In the genomic region with DNA sequence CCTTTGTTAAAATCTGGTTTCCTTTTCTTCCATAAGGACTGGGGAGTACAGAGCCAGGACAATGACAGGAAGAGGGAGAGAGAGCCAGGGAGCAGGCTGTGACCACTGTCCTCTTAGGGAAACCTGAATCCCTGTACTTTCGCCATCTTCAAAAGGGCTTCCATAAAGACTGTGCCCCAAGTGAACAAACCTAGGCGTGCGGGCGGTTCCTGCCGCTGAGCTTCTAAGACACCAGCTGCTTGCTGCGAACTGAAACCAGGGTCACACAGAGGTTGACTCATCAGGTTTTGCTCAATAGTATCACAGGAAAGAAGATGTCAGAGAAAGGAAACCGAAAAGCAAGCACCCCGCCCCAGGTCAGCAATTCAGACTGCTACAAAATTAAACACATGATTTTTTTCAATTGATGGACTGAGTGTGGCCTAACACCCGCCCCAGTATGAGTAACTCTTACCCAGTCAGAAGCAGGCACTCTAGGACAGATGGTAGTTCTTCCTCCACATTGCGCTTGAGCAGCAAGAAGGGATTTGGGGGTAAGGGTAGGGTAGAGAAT, we compare ENCODE assay signal across 8 mouse cellular contexts. TPM values are rescaled to one million over a fixed set of nuclear protein-coding genes. Genes with fewer than 3 reads are reported as not detected.
A peak's percentile ranks its signal among the peaks of the same experiment; 100 is the strongest.
DNase-seq lines count a peak whose midpoint lies in the region; ATAC-seq and TF ChIP-seq lines count a peak whose summit lies in the region.

No protein-coding gene starts in this region.

- DNase-seq in layer of hippocampus, adult 11-12 months (ENCODE audit: low spot score), result peak; percentile 31
- no peak for DNase-seq in layer of hippocampus, adult 2 months (ENCODE audit: low spot score in 2 of 2)
- no peak for DNase-seq in cerebellum, postnatal 4 days (ENCODE audit: low spot score in 2 of 2)
- DNase-seq in midbrain, embryonic 11.5 days (ENCODE audit: low spot score, missing footprints), result no peak

- TF ChIP-seq CTCF in layer of hippocampus, adult 2 months (conservative IDR thresholded peaks at IDR 0.05), result no peak

- H3K4me2 ChIP-seq in kidney, embryonic 15.5 days, result no peak overlapping the region
- no peak overlapping the region for H3K4me2 ChIP-seq in midbrain, embryonic 11.5 days

- WGBS in kidney, embryonic 15.5 days, result 50% methylated on average over 10 of the region's 10 CpGs
- WGBS in midbrain, embryonic 11.5 days, result 85% methylated on average over 10 of the region's 10 CpGs

- H3K4me3 ChIP-seq in layer of hippocampus, adult 2 months, result no peak overlapping the region
- H3K4me3 ChIP-seq in kidney, embryonic 15.5 days (replicated peaks), result no peak overlapping the region
- H3K4me3 ChIP-seq in midbrain, embryonic 11.5 days (ENCODE audit: low read depth, low read length), result no peak overlapping the region

- no peaks in the 10 kb centered on the region for H3K36me3 ChIP-seq in kidney, embryonic 15.5 days
- H3K36me3 ChIP-seq in midbrain, embryonic 11.5 days (ENCODE audit: control insufficient read depth, insufficient read depth, low read length), result no peaks in the 10 kb centered on the region

- no peaks in the 10 kb centered on the region for H3K4me1 ChIP-seq in kidney, embryonic 15.5 days
- H3K4me1 ChIP-seq in midbrain, embryonic 11.5 days (ENCODE audit: control insufficient read depth, insufficient read depth, low read length), result no peaks in the 10 kb centered on the region

- no peaks in the 10 kb centered on the region for H3K9me3 ChIP-seq in kidney, embryonic 15.5 days (replicated peaks)
- H3K9me3 ChIP-seq in midbrain, embryonic 11.5 days (ENCODE audit: control insufficient read depth, low read length), result no peaks in the 10 kb centered on the region

- ATAC-seq in common myeloid progenitor, adult 5-6 weeks (replicated peaks; ENCODE audit: low read depth, poor library complexity, severe bottlenecking), result peak; percentile 64
- peak; percentile 79 for ATAC-seq in kidney, embryonic 15.5 days (replicated peaks; ENCODE audit: low FRiP score)
- peak; percentile 91 for ATAC-seq in monocyte, adult 5-6 weeks (replicated peaks; ENCODE audit: insufficient number of reproducible peaks, low FRiP score, low TSS enrichment, poor library complexity, severe bottlenecking)
- no peak for ATAC-seq in megakaryocyte-erythroid progenitor cell, adult 5-6 weeks (replicated peaks; ENCODE audit: low FRiP score, low TSS enrichment, poor library complexity, severe bottlenecking)
- no peak for ATAC-seq in midbrain, embryonic 11.5 days (ENCODE audit: low FRiP score)

- no peak overlapping the region for H3K27ac ChIP-seq in layer of hippocampus, adult 2 months
- H3K27ac ChIP-seq in kidney, embryonic 15.5 days, result peak overlapping the region; percentile 75; the same call in 1 of the 2 replicates
- no peak overlapping the region for H3K27ac ChIP-seq in midbrain, embryonic 11.5 days (ENCODE audit: low read depth, low read length)

- no peak overlapping the region for H3K9ac ChIP-seq in kidney, embryonic 15.5 days
- no peak overlapping the region for H3K9ac ChIP-seq in midbrain, embryonic 11.5 days (ENCODE audit: low read length)

- no peaks in the 10 kb centered on the region for H3K27me3 ChIP-seq in kidney, embryonic 15.5 days
- no peaks in the 10 kb centered on the region for H3K27me3 ChIP-seq in midbrain, embryonic 11.5 days (ENCODE audit: control insufficient read depth, insufficient read depth, low read length)

RNA-seq across cellular contexts. Expression of a gene that starts 13.4 kb away (rescaled TPM):
- total RNA-seq in layer of hippocampus, adult 2 months (2021), result not detected
- 0.05 TPM in 1 of 2 replicates, not detected in the other for total RNA-seq in common myeloid progenitor, adult 5-6 weeks (2017)
- not detected in 2 replicates for polyA plus RNA-seq in kidney, embryonic 15.5 days (2015; fragmentation: Nextera tagmentation; extraction: Ambion mirVana)
- total RNA-seq in monocyte, adult 5-6 weeks (2017), result 3.1 to 10.1 TPM (median 3.6 TPM) in 3 replicates
- not detected in 2 replicates for total RNA-seq in megakaryocyte-erythroid progenitor cell, adult 5-6 weeks (2014; fragmentation: Nextera tagmentation)
- total RNA-seq in megakaryocyte-erythroid progenitor cell, adult 5-6 weeks (2017), result 0.33 and 0.50 TPM in 2 replicates
- not detected in 2 replicates for polyA plus RNA-seq in midbrain, embryonic 11.5 days (2014; fragmentation: Nextera tagmentation; extraction: Ambion mirVana)

RNA-seq across cellular contexts. Expression of a gene that starts 36.7 kb away (rescaled TPM):
- 10 to 100 TPM; 10.1 to 10.2 TPM for total RNA-seq in layer of hippocampus, adult 2 months (2021)
- 23.6 and 34.8 TPM in 2 replicates for total RNA-seq in common myeloid progenitor, adult 5-6 weeks (2017)
- polyA plus RNA-seq in kidney, embryonic 15.5 days (2015; fragmentation: Nextera tagmentation; extraction: Ambion mirVana), result 33.9 and 34.6 TPM in 2 replicates
- total RNA-seq in monocyte, adult 5-6 weeks (2017), result 56.4 to 63.7 TPM (median 61.5 TPM) in 3 replicates
- total RNA-seq in megakaryocyte-erythroid progenitor cell, adult 5-6 weeks (2014; fragmentation: Nextera tagmentation), result 9.3 and 15.8 TPM in 2 replicates
- 15.6 and 19.8 TPM in 2 replicates for total RNA-seq in megakaryocyte-erythroid progenitor cell, adult 5-6 weeks (2017)
- 27.1 and 30.4 TPM in 2 replicates for polyA plus RNA-seq in midbrain, embryonic 11.5 days (2014; fragmentation: Nextera tagmentation; extraction: Ambion mirVana)

RNA-seq across cellular contexts. Expression of a gene that starts 50.9 kb away (rescaled TPM):
- 100 to 1,000 TPM; 120 to 123 TPM for total RNA-seq in layer of hippocampus, adult 2 months (2021)
- total RNA-seq in common myeloid progenitor, adult 5-6 weeks (2017), result 62.2 and 67.0 TPM in 2 replicates
- polyA plus RNA-seq in kidney, embryonic 15.5 days (2015; fragmentation: Nextera tagmentation; extraction: Ambion mirVana), result 11.0 and 11.2 TPM in 2 replicates
- 144 to 172 TPM (median 153 TPM) in 3 replicates for total RNA-seq in monocyte, adult 5-6 weeks (2017)
- 6.3 and 7.1 TPM in 2 replicates for total RNA-seq in megakaryocyte-erythroid progenitor cell, adult 5-6 weeks (2014; fragmentation: Nextera tagmentation)
- 13.8 and 19.0 TPM in 2 replicates for total RNA-seq in megakaryocyte-erythroid progenitor cell, adult 5-6 weeks (2017)
- 9.3 and 13.7 TPM in 2 replicates for polyA plus RNA-seq in midbrain, embryonic 11.5 days (2014; fragmentation: Nextera tagmentation; extraction: Ambion mirVana)

Comparison
In these comparisons a context has a peak if more than half of its experiments do, and no peak if none do; other contexts are left out.
1. ATAC-seq: peak in common myeloid progenitor, adult 5-6 weeks (single experiment), kidney, embryonic 15.5 days (single experiment) and monocyte, adult 5-6 weeks (single experiment); none in megakaryocyte-erythroid progenitor cell, adult 5-6 weeks (single experiment) and midbrain, embryonic 11.5 days (single experiment).